Mouse (Mus musculus) lung, postnatal 14 days (tissue): Measurements from ENCODE around the gene Unc79.

Experiments used
- DNase-seq: peaks from one replicate; pipeline ENCODE4 v3.0.0; 2021

Gene Unc79

GRCm38 (mm10) chr12:102948778-102949394 lies at the start of gene Unc79:
Unc79 (plus strand) TSS chr12:102948859.
- peak; percentile 16 for DNase-seq

- DNase-seq: no peak
These were observed 49.6 kb upstream of the Unc79 start, which contains the start of gene Cox8c for GRCm38 (mm10) chr12:102899091-102899490. Cox8c (plus strand) TSS chr12:102899316.

GRCm38 (mm10) chr12:102908191-102908590 lies 40.5 kb upstream of the Unc79 start:
- no peak for DNase-seq

GRCm38 (mm10) chr12:102916073-102916472 lies 32.6 kb upstream of the Unc79 start:
- no peak for DNase-seq

GRCm38 (mm10) chr12:102929764-102930163 lies 18.9 kb upstream of the Unc79 start:
- no peak for DNase-seq

GRCm38 (mm10) chr12:102930335-102930734 lies 18.3 kb upstream of the Unc79 start:
- DNase-seq: no peak

GRCm38 (mm10) chr12:102930789-102931188 lies 17.9 kb upstream of the Unc79 start:
- no peak for DNase-seq

- no peak for DNase-seq
These were observed 12.8 kb upstream of the Unc79 start for GRCm38 (mm10) chr12:102935892-102936291.

GRCm38 (mm10) chr12:102945571-102945970 lies 3.1 kb upstream of the Unc79 start:
- DNase-seq: no peak

- no peak for DNase-seq
These were observed 833 bp upstream of the Unc79 start for GRCm38 (mm10) chr12:102947826-102948225.

- DNase-seq: peak; percentile 60
These were observed 943 bp downstream of the Unc79 start for GRCm38 (mm10) chr12:102949395-102950208.

GRCm38 (mm10) chr12:102960051-102960775 lies 11.6 kb downstream of the Unc79 start:
- DNase-seq: no peak

- no peak for DNase-seq
These were observed 12.4 kb downstream of the Unc79 start for GRCm38 (mm10) chr12:102961066-102961465.

GRCm38 (mm10) chr12:102964486-102964885 lies 15.8 kb downstream of the Unc79 start:
- no peak for DNase-seq

GRCm38 (mm10) chr12:102980584-102980983 lies 31.9 kb downstream of the Unc79 start:
- no peak for DNase-seq

- no peak for DNase-seq
These were observed 32.9 kb downstream of the Unc79 start for GRCm38 (mm10) chr12:102981543-102981942.

- DNase-seq: no peak
These were observed 36.7 kb downstream of the Unc79 start for GRCm38 (mm10) chr12:102985401-102985800.

- no peak for DNase-seq
These were observed 39.1 kb downstream of the Unc79 start for GRCm38 (mm10) chr12:102987736-102988135.

GRCm38 (mm10) chr12:103008491-103008890 lies 59.8 kb downstream of the Unc79 start:
- DNase-seq: no peak

- DNase-seq: no peak
These were observed 69.5 kb downstream of the Unc79 start for GRCm38 (mm10) chr12:103018161-103018560.

GRCm38 (mm10) chr12:103036692-103037091 lies 88.0 kb downstream of the Unc79 start:
- DNase-seq: no peak

- DNase-seq: no peak
These were observed 90.7 kb downstream of the Unc79 start for GRCm38 (mm10) chr12:103039332-103039731.

- no peak for DNase-seq
These were observed 91.5 kb downstream of the Unc79 start for GRCm38 (mm10) chr12:103040136-103040535.

- no peak for DNase-seq
These were observed 92.7 kb downstream of the Unc79 start for GRCm38 (mm10) chr12:103041401-103041800.
